Mouse (Mus musculus): ENCODE data around the gene Chd4.

DNA sequence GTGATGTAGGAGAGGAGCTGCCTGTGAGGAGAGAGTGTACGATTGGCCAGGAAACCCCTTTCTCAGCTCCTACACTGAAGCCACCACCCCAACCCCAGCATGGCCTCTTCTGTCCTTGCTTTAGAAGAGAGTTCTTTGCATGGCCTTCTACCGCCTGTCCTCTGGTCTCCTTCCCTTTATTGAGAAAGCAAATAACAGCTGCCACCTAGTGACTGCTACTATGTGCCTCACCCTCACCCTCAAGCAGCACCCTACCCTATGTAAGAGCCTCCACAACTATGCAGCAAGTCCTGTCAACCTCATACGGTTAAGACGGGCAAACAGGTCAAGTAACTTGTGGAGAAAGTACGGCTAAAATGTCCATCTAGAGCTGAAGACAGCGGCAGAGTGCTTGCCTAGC, 74.4 kb downstream of the Chd4 start:
- peak; percentile 60 for TF ChIP-seq CTCF (IDR thresholded peaks at IDR 0.05)
- TF ChIP-seq EP300 (IDR thresholded peaks at IDR 0.05): 0 out of 2 replicates have a peak, but pooled peaks have one; percentile 8

Measured in lung, postnatal 0 days (tissue).